Mouse (Mus musculus): ENCODE measurements at regions not wholly inside any gene's neighbourhood (a gene's known extent, or its start where the extent isn't known, plus 50 kb on each side); places are given as distances from the start of the nearest gene placed in this dataset.
"Not testable (repeated sequence)": the region's sequence is repeated elsewhere in the genome, so short reads cannot be mapped to it uniquely, and the experiment has no call there.

DNA sequence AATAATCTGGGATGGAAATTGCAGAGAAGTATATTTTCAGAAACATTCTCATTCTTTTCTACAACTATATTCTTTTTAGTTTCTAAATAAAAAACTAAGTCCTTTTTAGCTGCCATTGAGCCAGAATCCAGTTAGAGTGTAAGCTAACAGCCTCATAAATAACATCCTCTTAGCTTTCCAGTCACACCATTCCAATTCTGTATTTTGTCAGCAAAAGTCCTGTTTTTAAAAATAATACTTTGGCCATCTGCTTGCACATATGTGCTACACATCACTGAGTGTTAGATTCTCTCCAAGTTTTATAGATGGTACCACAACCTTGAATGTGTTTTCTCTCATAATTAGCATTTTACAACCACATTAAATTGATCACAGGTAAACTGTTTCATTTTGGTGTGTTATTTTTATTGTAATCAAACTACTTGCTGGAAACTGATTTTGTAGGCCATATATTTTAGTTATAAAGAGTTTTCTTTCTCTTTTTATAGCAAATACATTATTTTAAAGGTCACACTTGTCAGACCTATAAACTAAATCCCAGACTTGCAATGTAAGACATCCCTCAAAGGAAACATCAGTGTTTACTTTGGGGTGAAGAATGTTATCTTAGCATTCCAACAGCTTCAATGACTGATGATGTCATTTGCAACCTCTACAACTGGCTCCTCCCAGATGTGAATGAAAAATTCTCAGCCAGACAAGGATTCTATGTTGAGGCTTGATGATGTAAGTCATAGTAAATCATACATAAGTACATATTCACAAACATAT lies 1878.9 kb upstream of the Flrt2 start:
- DNase-seq (ENCODE audit: low spot score in 2 of 2): no peak

- no peak for DNase-seq (ENCODE audit: low spot score in 2 of 2)
Observed at GRCm38 (mm10) chr12:93850944-93851520, 1841.0 kb upstream of the Flrt2 start.

DNA sequence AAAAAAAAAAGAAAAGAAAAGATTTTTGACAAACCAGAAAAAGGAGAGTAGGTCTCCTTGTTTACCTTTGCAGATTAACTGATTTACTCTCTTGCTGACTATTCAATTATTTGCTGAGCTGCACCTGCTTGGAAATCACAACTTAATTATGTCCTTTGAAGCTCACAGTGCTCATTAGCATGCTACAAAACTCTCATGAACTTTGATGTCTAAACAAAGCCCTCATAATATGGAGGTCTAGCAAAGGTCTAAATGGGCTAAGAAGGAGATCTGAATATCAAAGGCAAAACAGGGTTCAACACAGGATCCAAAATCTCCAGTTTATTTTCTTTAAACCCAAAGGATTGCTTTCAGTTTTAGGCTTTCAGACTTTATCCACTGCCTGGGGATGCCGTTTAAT lies 1840.4 kb upstream of the Flrt2 start:
- no peak for DNase-seq (ENCODE audit: low spot score in 2 of 2)

GRCm38 (mm10) chr12:93885946-93886345 lies 1806.1 kb upstream of the Flrt2 start:
- no peak for DNase-seq (ENCODE audit: low spot score in 2 of 2)

- DNase-seq (ENCODE audit: low spot score in 2 of 2): no peak
Observed at GRCm38 (mm10) chr12:93890109-93890508, 1801.9 kb upstream of the Flrt2 start.

- not testable (repeated sequence) for DNase-seq (ENCODE audit: low spot score in 2 of 2)
Observed at GRCm38 (mm10) chr12:93928541-93929238, 1763.3 kb upstream of the Flrt2 start.

DNA sequence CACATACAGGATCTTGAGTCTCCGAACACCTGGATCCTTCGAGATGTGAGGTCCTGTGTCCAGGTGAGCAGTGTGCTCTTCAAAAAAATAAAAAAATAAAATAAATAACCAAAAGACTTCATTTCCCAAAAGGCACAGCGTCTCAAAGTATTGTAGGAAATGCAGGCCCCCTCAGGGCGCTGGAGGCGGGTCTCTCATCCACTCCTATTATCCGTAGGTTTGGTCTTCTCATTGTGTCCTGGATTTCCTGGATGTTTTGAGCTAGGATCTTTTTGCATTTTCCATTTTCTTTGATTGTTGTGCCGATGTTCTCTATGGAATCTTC lies 1762.8 kb upstream of the Flrt2 start:
- DNase-seq (ENCODE audit: low spot score in 2 of 2): not testable (repeated sequence)

GRCm38 (mm10) chr12:93930242-93930641 lies 1761.8 kb upstream of the Flrt2 start:
- not testable (repeated sequence) for DNase-seq (ENCODE audit: low spot score in 2 of 2)

DNA sequence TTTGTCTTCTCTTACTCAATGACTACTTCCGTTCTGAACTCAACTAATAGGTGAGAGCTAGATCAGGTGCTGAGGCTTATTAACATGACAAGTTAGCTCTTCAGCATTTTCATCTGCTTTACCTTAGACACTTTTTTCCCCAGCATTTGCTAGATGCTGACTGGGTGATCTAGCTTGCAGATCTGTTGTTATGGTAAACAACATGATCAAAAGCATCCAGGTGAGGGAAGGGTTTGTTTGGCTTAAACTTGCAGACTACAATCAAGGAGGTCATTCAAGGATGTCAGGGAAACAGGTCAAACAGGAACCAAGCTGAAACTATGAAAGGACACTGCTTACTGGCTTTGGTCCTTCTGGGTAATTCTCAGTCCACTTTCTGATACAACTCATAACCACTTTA lies 1731.2 kb upstream of the Flrt2 start:
- no peak for DNase-seq (ENCODE audit: low spot score in 2 of 2)

DNA sequence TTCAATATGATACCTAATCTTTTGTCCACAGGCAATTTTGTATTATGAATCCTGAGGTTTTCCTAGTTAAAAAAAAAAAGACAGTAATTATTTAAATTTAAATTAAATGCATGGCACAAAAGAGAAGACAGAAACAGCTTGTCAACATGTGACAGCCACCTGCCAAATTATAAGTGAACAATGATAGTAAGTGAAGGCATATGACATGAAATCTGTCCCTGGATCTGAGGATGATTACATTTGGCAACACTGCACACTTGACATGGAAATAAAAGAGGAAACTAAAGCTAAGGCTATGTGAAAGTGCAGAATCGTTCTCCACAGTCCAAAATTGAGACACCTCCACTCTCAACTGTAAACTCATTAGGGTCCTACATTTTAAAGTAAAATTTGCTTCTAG lies 1710.7 kb upstream of the Flrt2 start:
- no peak for DNase-seq (ENCODE audit: low spot score in 2 of 2)

GRCm38 (mm10) chr12:93991531-93991930 lies 1700.5 kb upstream of the Flrt2 start:
- DNase-seq (ENCODE audit: low spot score in 2 of 2): no peak

GRCm38 (mm10) chr12:93993875-93994274 lies 1698.2 kb upstream of the Flrt2 start:
- DNase-seq (ENCODE audit: low spot score in 2 of 2): no peak

- no peak for DNase-seq (ENCODE audit: low spot score in 2 of 2)
Observed at GRCm38 (mm10) chr12:94015946-94016345, 1676.1 kb upstream of the Flrt2 start.

DNA sequence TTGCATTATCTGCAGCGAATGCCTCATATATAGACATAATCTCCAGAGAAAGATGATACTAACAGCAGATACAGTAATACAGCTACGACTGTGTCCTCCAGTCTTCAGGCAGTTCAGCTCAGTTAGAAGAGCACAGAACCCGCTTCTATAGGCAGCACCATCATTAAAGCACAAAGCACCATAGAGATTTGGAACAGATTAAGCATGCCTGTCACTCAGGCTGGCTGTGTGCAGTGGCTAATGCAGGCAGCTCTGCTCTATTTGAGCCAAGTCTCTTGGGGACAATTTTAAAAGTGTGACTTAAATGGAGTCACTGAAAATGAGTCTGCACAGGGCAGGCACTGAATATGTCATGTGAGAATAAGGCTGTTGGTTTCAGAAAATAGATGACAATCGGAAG lies 1660.7 kb upstream of the Flrt2 start:
- DNase-seq (ENCODE audit: low spot score in 2 of 2): no peak

DNA sequence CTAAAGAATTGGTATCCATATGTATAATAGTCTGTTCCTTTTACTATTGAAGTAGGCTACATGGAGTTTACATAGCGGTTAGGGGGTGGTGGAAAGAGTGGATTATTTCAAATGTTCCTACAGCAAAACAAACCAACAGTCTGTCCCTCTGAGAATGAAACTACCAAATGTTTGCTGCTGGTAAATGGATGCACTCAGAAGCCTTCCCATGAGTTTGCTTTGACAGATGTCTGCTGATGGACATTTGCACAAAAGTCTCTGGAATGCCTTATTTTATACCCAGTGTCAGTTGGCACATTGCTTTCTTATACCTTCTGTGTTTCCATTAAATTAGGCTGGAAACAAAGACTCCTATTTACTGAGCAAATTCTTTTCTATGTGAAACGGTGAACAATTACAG lies 1644.1 kb upstream of the Flrt2 start:
- DNase-seq (ENCODE audit: low spot score in 2 of 2): no peak

- DNase-seq (ENCODE audit: low spot score in 2 of 2): no peak
Observed at GRCm38 (mm10) chr12:94057767-94058166, 1634.3 kb upstream of the Flrt2 start.

GRCm38 (mm10) chr12:94059641-94060040 lies 1632.4 kb upstream of the Flrt2 start:
- DNase-seq (ENCODE audit: low spot score in 2 of 2): no peak

DNA sequence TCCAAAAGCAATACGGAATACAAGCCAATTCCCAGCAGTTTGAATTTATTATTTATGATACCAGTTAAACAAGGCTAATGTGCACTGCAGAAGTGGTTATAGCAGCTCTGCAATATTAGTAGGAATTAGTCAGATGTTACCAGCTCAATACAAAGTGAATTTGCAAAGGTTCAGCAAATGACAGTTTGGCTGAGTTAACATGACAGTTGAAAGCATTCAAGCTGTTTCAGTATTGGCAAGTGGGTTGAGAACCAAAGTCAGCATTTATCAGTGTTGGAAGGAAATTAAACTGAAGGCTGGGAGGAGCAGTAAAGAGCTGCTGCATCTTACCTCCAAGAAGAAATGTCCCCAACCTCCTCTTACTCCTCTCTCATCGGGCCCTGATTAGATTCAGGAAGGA lies 1631.7 kb upstream of the Flrt2 start:
- no peak for DNase-seq (ENCODE audit: low spot score in 2 of 2)

- DNase-seq (ENCODE audit: low spot score in 2 of 2): no peak
Observed at GRCm38 (mm10) chr12:94066444-94067152, 1625.4 kb upstream of the Flrt2 start.

GRCm38 (mm10) chr12:94070940-94071505 lies 1621.0 kb upstream of the Flrt2 start:
- no peak for DNase-seq (ENCODE audit: low spot score in 2 of 2)

DNA sequence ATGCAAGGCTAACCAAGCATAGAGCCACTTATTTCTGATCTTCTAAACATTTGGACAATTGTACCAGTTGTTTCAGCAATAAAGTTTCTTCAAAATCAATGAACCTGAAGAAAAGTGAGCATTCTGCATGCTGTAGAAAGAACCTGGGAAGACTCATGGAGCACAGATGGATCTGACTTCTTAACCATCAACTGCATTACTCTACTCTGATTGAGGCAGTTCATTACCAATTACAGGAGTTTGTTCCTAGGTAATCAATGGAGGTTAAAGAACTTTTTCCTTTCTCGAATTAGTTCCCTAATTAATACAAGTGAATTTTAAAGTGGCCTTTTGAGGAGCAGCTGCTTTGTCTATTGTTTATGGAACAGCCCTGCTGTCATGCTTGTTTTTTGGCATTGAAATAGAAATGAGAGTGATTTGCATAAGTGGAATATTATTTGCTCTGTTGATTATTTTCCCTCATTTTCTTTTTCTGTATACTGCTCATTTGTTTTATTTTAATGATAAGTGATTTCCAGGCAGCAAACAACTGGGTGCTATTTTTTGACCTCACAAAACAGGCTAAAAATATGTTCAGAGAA lies 1586.4 kb upstream of the Flrt2 start:
- DNase-seq (ENCODE audit: low spot score in 2 of 2): no peak

Measured in adrenal gland, adult 18-20 months (tissue).